Mouse (Mus musculus) right cerebral cortex, postnatal 14 days (tissue): ENCODE data around the gene Wdcp.
A peak's percentile ranks its signal among the peaks of the same experiment; 100 is the strongest.
"Not testable (repeated sequence)": the region's sequence is repeated elsewhere in the genome, so short reads cannot be mapped to it uniquely, and the experiment has no call there.

Experiments
- DNase-seq: peaks from one replicate; pipeline ENCODE4 v3.0.0; 2022

Wdcp gene

DNA sequence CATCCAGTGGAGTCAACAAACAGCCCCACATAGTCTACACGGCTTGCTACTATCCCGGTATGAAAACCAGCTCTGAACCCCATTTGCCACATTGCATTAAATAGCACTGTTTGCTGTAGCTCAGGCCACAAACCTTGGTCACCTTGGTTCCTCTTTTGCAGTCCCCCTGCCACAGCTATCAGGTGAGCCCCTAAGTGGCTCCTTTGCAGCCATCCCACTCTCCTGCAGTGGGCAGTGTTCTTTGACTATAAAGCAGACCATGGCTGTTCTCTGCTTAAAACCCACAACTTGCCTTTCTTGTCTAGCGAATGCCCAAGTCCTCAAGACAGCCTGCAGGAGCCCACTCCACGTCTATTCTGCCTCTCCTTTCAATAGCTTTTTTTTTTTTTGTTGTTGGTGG is 29.2 kb downstream of the Wdcp start:
- no peak for DNase-seq

DNA sequence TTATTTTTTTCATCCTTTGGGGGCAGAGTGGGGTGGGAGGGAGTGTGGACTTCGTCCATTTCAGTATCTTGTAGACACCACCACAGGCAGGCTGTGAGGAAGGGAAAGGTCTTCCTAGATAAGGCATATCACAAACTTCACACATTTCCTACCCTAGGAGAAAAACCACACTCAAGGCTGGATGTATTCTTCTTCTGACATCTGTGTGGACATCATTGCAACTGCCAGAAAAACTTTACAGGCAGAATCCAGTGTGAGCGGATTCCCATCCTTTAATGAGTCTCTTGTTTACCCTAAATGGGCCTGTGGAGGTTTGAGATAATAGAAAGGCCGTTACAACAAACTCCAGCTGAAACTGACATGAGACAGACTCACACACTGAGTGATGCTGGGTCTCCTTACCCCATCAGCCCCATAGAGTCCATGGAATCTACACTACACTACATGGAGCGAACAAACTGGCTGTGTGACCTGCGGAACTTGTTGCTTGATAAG is 29.9 kb downstream of the Wdcp start:
- DNase-seq, result no peak

DNA sequence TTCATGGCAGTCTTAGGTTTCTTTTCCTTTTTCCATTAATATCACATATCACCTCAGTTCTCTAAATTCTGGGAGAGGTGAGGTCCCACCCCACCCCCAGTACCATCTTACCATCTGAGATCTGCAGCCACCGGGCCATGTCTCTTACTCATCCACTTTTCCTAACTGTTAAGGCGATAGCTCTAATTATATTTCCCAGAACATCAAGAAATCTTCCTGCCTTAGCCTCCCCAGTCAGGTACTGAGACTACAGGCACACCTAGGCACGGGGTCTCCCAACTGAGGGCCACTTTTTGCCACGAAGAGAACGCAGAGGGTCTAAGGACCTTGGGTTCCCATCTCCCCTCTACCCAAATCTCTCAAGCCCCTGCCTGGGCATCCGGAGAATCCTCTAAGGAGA is 30.4 kb downstream of the Wdcp start:
- no peak for DNase-seq

DNA sequence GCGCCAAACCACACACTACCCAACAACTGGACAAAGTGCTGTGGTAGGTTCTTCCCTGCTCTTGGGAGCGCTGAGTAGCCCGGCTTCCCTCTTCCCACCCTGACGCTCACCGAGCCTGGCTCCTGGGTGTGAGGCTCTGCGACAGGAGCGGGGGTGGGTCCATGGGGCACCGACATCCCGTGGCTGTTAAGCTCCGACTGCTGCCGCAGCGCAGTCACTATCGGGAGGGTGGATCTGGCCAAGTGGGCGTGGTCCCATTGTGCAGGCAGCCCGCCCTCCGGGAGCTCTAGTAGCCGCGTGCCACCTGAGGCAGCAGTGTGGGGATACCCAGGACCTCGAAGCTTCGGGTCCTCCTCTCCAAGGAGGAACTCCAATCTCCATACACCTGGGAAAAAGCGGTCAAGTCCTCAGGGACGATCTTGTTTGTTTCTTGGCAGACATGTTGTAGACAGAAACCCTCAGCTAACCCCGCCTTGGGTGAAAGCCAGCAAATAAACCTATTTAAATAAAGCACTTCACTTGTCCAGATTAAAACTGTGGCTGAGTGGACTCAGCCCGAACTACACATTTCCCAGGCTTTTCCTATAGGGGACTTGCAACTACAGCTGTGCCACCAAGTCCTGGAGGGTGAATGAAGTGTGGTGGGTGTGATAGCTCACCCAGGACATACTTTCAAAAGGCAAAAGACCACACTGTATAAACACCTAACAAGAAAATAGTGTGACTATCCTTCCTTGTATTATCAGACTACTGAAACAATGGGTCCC is 31.2 kb downstream of the Wdcp start, which contains the start of gene Mfsd2b:
Gene Mfsd2b, minus strand, starts transcription at position 199 of the 767 bp plus-strand sequence.
- peak; percentile 48 for DNase-seq

DNA sequence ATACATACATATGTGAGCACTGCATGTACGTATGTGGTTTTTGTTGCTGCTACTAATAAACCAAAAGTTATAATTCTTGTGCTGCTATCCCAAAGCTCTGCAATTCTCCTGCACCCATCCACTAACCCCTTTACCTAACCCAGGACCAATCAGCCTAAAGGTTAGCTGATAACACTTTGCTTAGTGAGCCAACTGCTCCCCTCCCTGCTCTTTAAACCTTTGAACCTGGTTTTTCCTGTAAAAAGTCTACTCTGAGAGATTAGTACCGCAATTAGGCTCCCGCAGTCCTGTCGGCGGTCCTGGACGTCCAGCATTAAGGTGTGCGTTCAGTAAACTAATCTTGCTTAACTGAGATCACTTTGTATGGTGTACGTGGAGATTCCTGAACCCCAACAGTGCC is 32.5 kb downstream of the Wdcp start:
- no peak for DNase-seq

DNA sequence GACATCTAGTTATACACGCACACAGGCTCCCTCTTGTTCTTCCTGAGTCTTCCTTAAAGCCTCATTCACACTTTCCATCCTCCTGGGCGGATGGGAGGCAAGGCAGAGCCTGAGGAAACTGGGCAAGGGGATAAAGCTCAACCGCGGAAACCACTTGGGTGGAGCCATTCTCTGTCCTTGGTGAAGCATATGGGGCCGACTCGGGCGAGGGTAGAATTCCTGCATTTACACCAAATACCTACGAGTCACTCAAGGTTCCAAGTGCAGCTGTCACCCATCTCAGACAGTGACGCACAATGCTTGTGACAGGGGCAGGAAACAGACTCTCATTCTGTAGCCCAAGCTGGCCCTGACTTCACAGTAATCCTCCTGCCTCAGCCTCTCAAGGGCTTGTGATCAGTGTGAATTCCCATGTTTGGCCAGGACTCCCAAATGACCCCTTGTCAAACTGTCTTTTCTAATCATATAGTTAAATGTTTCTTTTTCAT is 35.2 kb downstream of the Wdcp start:
- no peak for DNase-seq

DNA sequence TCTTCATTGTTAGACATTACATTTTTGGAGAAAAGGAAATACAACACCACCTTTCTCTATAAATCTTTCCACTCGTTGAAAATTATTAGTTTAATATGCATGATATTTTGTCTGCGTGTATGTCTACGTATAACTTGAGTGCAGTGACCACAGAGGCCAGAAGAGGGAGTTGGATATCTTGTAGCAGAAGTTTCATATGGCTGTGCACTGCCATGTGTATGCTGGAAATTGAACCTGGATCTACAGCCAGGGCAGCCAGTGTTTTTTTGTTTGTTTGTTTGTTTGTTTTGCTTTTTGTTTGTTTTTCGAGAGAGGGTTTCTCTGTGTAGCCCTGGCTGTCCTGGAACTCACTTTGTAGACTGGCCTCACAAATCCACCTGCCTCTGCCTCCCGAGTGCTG is 35.9 kb downstream of the Wdcp start:
- no peak for DNase-seq

DNA sequence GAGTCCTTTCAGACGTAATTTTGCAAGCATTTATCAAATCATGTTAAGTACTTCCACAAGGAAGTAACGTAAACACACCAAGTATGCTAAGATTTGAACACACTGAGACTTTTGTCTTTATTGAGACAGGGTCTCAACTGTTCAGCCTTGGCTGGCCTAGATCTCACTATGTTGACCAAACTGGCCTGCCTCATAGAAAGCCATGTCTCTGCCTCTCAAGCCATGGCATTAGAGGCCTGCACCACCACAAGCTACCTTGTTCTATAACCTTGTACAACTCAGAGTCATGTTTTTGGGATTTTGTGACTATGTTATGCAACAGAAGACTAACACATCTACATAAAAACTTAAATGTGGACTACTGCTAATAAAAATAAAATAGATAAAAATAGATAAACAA is 39.0 kb downstream of the Wdcp start:
- no peak for DNase-seq

DNA sequence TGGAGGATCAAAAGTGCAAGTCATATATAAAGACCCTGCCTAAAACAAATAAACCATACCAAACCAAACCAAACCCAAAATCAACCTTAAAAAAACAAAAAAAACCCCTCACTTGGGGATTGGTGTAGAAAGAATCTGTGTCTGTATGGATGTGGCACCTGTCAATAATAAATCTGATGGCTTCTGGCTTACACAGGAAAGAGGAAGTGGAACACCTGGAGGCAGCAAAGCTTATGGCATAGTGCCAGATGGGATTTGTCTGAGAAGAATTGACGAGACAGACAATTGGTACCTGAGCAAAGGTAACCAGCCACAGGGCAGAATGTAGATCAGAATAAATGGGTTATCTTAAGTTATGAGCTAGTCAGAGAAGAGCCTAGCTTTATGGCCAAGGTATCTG is 42.0 kb downstream of the Wdcp start:
- no peak for DNase-seq

DNA sequence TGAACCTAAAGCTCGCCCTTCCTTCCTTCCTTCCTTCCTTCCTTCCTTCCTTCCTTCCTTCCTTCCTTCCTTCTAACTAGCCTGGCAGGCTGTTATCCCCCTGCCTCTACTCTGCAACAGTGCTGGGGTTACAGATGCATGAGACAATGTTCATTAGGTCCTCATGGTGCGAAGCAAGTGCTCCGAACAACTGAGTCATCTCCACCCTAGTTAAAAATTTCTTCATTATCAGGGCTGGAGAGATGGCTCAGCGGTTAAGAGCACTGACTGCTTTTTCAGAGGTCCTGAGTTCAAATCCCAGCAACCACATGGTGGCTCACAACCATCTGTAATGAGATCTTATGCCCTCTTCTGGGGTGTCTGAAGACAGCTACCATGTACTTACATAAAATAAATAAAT is 43.5 kb downstream of the Wdcp start:
- DNase-seq, result not testable (repeated sequence)

DNA sequence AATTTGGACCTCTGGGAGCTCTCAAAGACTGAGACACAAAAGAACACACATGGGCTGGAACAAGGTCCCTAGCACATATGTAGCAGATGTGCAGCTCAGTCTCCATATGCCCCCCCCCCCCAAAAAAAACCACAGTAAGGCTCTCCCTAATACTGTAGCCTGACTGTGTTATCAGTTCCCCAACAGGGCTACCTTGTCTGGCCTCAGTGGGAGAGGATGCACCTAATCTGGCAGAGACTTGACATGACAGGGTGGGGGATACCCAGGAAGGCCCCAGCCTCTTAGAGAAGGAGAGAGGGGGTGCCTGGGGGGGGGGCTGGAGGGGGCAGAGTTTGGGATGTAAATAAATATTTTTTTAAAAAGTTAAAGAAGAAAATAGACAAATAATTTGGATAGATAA is 45.6 kb downstream of the Wdcp start:
- no peak for DNase-seq

DNA sequence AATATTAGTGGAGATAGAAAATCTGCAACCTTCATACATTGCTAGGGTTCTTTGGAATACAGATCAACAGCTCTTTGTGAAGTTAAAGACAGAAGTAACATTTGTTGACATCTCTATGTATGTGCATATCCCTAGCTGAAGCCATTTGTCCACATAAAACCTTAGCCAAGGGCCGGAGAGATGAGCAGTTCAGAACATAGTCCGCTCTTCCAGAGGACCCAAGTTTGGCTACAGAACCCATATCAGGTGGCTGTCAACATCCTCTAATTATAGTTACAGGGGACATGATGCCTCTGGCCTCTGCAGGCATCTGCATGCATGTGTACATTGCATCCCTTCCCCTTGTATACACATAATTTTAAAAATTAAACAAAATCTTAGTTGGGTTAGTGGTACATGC is 46.1 kb downstream of the Wdcp start:
- no peak for DNase-seq

DNA sequence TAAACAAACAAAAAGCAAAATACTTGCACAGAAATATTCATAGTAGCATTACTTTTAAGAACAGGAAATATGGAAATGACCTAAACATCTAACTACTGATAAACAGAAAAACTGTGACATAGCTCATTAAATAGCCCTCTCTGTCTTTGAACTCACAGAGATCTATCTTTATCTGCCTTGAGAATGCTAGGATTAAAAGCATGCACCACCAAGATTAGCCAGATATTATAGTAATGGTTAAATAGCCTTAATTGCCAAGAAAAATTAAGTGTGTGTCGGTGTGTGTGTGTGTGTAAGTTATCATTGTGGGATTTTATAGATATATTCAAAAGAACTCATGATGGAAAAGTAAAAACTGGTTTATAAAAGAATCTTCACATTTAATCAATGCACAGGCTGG is 46.8 kb downstream of the Wdcp start:
- no peak for DNase-seq

DNA sequence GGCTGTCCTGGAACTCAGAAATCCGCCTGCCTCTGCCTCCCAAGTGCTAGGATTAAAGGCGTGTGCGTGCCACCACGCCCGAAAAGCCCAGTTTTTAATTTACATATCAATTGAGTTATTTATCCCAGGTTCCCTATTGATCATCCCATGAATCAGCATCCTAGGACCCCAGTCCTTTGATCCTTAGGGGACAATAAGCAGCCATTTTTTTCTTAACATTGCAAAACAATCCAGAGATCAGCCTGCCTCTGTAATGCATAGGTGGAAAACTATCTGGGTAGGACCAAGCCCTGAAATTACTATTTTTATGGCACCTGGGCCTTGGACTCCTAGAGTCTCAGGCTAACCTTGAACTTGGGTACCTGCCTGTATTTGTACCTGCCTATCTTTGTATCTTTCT is 54.9 kb downstream of the Wdcp start:
- DNase-seq, result no peak

DNA sequence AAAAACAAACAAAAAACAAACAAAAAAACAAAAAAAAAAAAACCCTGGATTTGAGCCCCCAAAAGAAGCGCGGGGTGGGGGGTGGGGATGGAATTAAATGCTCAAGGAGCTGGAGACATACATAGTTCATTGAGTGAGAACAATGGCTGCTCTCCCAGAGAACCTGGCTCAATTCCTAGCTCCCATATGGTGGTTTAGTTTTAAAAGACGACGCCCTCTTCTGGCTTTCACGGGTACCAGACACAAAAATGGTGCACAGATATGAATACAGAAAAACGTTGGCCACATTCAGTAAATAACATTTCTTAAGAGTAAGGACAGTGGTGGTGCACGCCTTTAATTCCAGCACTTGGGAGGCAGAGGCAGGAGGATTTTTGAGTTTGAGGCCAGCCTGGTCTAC is 62.8 kb downstream of the Wdcp start:
- DNase-seq, result no peak

DNA sequence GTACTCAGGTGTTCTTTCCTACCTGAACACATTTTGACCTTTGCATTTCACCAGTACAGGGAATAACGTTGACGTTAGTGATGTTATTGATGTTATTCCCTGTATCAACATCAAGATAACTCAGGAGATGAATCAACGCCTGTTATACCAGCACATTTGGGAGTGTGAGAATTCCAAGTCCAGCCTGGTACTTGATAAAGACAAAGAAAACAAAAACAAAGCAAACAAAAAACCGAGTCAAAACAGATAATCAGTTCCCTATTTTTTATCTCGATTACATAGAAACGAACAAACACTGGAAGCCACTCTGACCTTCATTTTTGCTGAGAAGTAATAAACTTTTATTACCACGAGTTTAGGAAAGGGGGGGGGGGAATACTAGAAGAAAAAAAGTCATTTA is 63.4 kb downstream of the Wdcp start:
- no peak for DNase-seq

DNA sequence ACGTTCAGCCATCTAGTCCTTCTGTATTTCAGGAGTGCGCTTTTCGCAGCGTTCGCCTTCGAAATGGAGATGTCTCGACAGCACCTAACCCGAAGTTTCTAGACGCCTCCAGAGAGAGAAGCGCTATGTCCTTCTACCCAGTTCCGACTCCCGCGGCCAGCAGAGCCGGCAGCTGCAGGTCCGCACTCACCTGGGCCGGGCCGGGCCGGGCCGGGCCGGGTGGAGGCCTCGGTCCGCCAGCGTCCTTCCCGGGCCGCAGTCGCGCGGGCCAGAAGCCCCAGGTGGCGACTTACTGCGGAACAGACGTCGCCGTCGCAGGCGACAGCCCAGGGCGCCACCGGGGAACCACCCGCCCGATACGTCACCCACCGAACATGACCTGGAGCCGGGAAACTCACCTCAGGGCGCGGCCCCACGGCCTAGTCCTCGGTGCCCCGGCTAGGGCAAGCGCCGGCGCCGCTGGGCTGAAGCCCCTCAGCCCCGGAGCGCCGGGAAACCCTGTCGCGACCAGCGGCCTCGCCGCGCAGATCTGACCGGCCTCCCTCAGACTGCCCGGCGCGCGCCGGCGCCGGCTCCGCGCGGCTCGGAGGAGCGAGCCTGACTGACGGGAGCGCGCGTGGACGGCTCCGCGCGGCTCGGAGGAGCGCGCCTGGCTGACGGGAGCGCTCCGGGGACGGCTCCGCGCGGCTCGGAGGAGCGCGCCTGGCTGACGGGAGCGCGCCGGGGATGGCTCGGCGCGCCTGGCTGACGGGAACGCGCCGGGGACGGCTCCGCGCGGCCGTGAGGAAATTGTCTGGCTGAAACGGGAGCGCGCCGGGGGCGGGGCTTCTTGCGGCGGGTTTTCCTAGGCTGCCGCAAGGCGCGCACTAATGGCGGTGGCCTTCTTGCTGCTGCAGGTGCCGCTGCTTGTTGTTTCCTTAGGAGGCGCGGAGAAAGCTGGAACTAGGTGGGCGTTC is 64.1 kb downstream of the Wdcp start, which contains the start of gene Ubxn2a:
Gene Ubxn2a, minus strand, starts transcription at position 755 of the 956 bp plus-strand sequence.
- peak; percentile 96 for DNase-seq

DNA sequence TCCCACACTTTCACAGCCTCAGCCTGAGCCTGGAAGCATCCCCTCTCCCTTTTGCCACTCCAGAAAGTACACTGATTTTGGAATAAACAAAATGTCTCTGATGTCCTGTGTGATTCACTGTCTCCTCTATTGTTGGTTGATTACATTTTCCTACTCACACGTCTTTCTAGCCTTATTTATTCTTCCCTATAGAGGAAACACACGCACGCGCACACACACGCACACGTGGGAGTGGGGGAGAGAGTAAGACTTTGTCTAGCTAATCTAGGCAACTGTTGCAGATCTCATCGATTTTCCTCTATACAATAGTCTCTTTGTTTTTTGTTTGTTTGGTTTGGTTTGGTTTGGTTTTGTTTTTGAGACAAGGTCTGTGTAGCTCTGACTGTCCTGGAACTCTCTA is 65.3 kb downstream of the Wdcp start:
- no peak for DNase-seq
